Mouse (Mus musculus): ENCODE results near the gene Gpm6a.

Gpm6a gene

GRCm38 (mm10) chr8:54954741-54955455 lies at the start of gene Gpm6a:
Gene Gpm6a (plus strand): TSS chr8:54954843.
- DNase-seq (ENCODE audit: low read depth) = no peak

- no peak for DNase-seq (ENCODE audit: low read depth)
These were observed 41.8 kb upstream of the Gpm6a start for GRCm38 (mm10) chr8:54912891-54913290.

- DNase-seq (ENCODE audit: low read depth) = no peak
These were observed 36.9 kb upstream of the Gpm6a start for GRCm38 (mm10) chr8:54917710-54918109.

DNA sequence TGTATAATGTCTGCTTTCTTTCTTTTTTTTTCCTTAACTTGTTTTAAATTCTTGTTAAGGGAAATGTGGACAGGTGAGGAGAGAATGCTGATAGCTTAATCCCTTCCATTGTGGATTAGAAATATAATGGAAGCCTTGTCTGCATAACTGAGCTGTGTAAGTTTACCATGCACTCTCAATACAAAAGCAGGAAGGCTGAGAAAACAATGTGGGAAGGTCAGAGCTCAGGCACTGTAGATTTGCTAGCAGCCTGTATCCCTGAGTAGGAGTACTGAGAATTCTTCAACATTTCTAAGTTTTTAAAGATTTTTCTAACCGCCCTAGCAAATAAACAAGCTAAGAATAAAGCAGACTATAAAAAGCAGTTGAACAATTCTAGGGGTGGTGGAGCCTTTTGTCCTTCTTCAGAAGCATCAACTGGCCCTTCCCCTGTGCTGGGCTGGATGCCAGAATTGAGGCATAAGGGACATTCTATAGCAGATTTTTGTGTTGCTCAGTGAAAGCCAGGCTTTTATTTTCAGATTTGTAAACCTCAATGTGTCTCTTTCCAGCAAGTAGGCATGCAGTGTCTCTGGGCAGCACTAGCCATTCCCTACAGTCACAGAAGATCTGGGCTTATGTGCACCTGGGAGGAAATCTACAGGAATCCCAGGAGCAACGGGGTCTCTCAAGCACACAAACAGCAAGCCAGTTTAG lies 32.3 kb upstream of the Gpm6a start:
- no peak for DNase-seq (ENCODE audit: low read depth)

DNA sequence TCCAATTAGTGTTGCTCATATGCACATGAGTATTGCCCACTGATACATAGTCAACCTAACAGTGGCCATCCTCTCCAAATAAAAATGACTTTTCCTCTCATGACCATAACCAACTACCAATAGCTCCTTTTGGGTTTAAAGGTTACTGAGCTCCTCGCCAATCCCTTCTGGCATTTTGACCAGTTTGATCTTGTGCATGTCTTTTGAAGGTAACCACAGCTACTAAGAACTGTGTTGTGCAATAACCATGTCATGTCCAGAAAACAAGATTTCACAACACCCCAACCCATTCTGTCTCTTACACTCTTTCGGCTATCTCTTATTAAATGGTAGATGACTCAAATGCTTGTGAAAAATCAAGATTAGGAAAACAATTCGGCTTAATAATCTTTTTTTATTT lies 29.7 kb upstream of the Gpm6a start:
- DNase-seq (ENCODE audit: low read depth) = no peak

- no peak for DNase-seq (ENCODE audit: low read depth)
These were observed 22.3 kb upstream of the Gpm6a start for GRCm38 (mm10) chr8:54932306-54932705.

- no peak for DNase-seq (ENCODE audit: low read depth)
These were observed 1.3 kb upstream of the Gpm6a start for GRCm38 (mm10) chr8:54953351-54953750.

DNA sequence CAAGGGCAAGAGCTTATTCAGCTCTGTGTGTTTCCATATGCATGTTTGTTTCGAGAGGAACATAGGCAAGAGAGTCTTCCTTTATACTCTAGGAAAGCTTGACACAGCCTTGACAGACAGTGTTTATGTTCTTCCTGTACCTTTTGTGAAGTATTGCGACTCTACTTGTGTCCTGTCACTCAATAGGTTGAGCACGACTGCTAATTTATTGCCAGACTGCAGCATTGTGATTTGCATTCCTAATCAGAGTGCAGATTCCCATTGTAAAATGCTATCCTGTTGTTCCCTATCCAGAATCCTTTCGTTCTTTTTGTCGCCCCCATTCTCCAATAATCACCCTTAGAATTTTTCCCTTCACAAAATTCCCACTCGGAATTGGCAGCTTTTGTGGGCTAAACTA lies 613 bp upstream of the Gpm6a start:
- DNase-seq (ENCODE audit: low read depth) = no peak

DNA sequence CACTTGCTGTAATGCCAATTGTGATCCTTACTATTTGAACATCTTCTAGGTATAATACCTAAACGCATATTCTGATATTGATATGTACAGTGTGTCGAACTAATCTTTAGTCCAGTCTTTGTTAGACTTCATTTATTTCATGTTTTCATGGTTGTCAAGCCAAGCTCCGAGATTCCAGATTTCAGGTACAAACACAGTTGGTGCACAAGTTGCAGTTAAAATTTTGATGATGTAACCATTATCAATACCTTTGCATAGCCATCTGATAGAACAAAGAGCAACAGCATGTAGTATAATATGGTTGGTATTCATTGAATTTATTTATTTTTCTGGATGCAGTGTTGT lies 785 bp downstream of the Gpm6a start:
- DNase-seq (ENCODE audit: low read depth) = no peak

DNA sequence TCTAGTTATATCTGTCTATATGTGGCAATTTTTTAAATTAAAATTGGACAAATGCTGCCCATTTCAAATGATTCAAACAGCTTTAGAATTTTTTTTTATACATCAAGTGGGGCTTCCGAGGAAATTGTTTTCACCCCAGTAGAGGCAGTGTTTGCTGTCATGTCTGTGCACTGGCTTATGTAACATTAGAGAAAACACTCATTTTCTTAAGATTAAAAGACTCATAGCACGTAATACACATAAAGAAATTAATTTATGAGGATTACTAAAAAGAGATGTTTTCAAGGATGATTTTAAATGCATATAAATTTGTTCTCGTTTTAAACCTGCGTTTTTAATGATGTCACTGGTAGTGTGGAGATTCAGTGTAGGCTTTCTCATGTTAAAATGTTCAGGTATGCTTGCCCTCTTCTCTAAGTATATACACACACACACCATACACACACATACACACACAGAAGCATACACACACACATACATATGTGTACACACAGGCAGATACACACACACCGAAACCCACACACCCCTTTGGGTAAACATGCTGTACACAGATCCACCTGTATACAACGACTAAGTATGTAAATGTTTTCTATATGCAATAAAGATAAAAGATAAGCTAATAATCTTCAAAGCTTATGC lies 1.4 kb downstream of the Gpm6a start:
- DNase-seq (ENCODE audit: low read depth) = no peak

DNA sequence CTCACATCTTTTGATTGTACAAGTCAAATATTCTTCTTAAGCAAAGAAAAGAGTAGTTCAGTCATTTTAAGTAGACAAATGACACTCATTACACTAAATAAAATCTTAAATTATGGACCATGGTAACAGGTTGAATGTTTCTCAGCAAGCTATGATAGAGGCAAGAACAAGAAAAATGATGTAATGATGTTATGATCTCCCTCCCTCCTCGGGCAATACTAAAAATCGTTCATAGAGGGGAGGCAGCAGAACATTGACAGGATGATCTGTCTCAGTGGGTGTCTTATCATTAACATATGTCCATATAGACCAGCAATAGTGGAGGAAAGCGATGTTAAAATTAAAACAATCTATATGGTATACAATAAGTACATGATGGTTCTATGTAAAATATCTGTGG lies 2.1 kb downstream of the Gpm6a start:
- DNase-seq (ENCODE audit: low read depth) = no peak

GRCm38 (mm10) chr8:54957506-54957905 lies 2.9 kb downstream of the Gpm6a start:
- no peak for DNase-seq (ENCODE audit: low read depth)

DNA sequence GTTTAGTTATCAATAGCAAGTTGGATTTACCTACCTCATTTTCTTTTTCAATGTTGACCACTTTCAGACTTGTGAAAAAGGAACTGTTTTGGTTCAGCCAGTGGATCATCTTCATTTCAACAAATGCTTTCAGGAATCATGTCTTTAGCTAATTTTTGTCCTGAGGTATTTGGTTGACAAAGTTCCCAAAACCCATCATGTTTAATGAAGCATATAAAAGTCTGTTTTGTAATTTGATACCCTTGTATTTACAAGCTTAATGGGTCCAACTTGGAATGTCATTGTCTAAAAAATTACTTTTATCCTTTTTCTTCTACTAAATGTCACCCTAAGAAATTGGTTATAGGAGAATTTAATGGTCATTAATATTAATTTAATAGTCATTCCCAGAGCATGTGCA lies 6.9 kb downstream of the Gpm6a start:
- no peak for DNase-seq (ENCODE audit: low read depth)

DNA sequence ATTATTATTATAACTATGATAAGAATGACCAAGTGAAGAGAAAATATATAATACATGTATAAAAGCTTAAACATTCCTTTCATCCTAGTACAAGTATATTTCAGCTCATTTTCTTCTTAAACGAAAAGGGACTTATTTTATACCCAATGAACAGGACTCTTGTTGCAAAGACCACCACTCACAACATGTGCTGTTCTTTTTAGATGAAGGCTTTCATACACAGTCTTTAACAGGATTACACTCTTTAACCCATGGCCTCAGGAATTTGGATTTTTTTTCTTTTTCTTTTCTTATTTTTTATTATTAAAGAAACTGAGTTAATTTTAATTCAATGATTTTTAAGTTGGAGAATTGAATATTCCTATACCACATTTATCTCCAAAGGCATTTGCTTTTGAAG lies 20.4 kb downstream of the Gpm6a start:
- no peak for DNase-seq (ENCODE audit: low read depth)

DNA sequence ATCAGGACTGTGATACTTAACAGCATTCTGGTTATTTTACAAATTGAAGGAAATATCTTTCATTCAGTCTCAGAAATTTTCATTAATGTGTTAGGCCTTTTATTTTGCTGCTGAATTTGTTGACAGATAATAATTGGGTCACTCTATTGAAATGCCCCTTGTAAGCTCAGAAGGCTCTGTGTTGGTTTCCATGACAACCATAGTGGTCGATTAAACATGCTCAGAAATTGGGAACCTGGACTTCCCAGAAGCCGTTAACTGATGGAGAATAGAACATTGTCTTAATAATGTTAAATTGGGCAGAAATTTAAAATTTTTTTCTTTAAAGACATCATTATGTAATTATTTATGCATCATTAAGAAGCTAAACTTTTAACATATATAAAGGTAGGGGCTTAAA lies 20.9 kb downstream of the Gpm6a start:
- no peak for DNase-seq (ENCODE audit: low read depth)

DNA sequence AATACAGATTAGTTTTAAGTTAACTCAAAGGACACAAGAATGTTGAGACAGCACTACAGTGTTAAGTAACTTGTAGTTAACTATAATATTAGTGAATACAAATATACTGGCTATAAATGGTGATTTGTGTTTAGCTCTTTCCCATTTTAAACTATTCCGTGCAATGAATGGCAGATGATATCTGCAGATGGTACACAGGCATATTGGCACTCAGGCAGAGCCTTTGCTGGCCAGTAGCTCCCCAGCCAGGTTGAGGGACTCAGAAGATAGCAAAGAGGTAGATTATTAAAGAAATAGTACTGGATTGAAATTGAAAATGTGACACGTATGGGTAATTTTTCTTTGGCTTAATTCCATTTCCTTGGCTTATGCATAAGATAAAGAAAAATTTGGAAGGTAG lies 21.3 kb downstream of the Gpm6a start:
- DNase-seq (ENCODE audit: low read depth) = no peak

DNA sequence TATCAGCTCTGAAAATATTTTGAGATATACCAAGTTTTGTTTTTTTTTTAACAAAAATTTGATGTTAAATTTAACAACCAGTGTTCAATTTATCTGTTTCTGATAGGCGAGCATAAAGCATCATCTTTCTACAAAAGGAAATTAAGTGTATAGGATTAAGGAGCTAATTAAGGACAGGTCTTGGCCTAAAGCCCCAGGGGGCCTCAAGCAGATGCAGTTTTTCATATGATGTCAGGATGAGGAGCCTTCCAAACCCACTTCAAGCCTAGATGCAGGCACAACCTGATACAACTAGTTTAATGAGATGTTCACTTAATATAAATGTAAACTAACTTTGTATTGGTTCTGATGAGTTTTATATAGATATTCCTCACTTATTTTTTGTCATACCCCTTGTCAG lies 22.0 kb downstream of the Gpm6a start:
- DNase-seq (ENCODE audit: low read depth) = no peak

GRCm38 (mm10) chr8:54986791-54987190 lies 32.1 kb downstream of the Gpm6a start:
- no peak for DNase-seq (ENCODE audit: low read depth)

GRCm38 (mm10) chr8:54989093-54989492 lies 34.5 kb downstream of the Gpm6a start:
- no peak for DNase-seq (ENCODE audit: low read depth)

DNA sequence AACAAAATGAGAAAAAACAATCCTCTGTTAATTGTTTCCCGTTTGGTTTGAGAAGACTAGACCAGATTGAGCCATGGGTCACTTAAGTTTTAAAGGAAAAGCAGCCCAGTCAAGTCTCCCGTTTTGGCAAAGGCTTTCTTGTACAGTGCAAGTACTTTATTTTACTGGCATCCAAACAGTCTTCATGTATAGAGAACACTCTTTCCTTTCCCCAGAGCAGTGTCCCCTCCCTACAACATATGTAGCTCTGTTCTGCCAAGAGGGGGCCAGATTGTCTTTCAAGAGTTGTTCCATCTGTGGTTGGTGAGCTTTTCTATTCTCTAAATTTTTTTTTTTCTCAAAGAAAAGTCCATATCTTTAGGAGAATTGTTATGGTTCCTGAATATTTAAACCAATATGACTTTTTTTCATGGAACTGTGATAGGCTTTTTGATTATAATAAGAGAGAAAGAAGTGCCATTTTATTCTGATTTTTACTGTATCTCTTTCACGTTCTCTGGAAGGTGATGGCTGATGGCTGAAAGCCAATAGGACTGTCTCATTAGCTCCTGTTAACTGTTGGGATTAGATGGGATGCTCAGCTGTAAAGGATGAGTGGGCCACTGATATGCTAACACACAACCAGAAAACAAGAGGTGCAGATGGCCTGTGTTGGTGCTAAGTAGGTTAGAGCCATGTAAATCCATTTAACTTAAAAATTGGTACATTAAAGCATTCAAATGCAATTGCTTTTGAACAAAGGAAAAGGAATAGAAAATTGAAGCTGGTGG lies 37.4 kb downstream of the Gpm6a start:
- DNase-seq (ENCODE audit: low read depth) = no peak

DNA sequence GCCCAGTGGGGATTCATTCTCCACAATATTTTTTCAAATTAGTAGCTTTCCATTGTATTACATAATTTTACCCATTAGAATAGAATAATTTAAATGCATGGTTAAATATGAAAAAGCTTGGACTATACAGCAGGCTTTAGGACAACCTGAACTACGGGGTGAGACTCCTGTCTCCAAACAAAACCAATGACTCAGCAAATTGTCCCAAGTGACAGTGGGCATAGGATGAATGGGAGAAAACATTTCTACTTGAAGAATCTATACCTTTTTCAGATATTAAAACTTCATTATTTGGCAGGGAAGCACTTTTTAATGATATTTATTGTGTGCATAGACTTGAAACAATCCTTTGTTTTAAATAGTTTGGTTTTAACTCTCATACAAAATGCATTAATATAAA lies 41.0 kb downstream of the Gpm6a start:
- no peak for DNase-seq (ENCODE audit: low read depth)

DNA sequence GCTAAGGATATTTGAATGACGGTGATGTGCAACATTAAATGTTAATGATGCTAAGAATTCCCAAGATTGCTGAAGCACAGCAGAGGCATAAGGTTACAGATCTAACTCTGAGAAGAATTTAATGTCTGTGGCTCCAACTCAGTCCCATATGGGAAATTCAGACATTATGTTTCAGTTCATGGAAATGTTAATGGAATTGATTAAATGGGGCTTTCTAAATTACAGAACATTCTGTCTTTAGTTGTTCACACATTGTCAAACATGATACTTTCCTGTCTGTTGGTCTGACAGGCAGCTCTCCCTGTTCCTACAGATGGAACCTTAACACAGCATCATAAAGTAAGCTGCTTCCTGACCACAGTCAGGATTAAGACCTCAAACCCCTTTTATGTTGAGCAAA lies 47.8 kb downstream of the Gpm6a start:
- no peak for DNase-seq (ENCODE audit: low read depth)

- DNase-seq (ENCODE audit: low read depth) = no peak
These were observed 48.3 kb downstream of the Gpm6a start for GRCm38 (mm10) chr8:55002946-55003345.
